Mouse (Mus musculus) heart, postnatal 0 days (tissue): Measurements from ENCODE around the gene Psmc3ip. TPM values are rescaled to one million over a fixed set of nuclear protein-coding genes. Genes with fewer than 3 reads are reported as not detected.

Experiments
- ATAC-seq: fragments of 200-750 bp; cut with Nextera tagmentation; 2 replicates; pipeline ENCODE4 v1.8.0; 2017; ENCODE audit warnings: low read depth, moderate number of reproducible peaks, moderate library complexity; ENCODE audit not compliant: insufficient read depth
- DNase-seq: peaks from one replicate; pipeline ENCODE4 v3.0.0-alpha.2; 2016; ENCODE audit warnings: low spot score
- H3K27ac ChIP-seq: fragments of 300-500 bp; sonication (generic); 2 replicates; pipeline ENCODE4 v1.5.1; 2014; ENCODE audit warnings: low read depth, mild to moderate bottlenecking
- H3K27me3 ChIP-seq: fragments of 300-500 bp; sonication (generic); 2 replicates; pipeline ENCODE4 v1.6.1; 2014; ENCODE audit warnings: low read length, mixed read lengths; ENCODE audit not compliant: control insufficient read depth, insufficient read depth
- H3K36me3 ChIP-seq: fragments of 300-500 bp; sonication (generic); replicated peaks from 2 replicates; pipeline ENCODE4 v1.6.1; 2014; ENCODE audit warnings: low read length, mixed read lengths; ENCODE audit not compliant: control insufficient read depth, insufficient read depth
- H3K4me1 ChIP-seq: fragments of 300-500 bp; sonication (generic); 2 replicates; pipeline ENCODE4 v1.6.1; 2014; ENCODE audit warnings: antibody characterized with exemption; ENCODE audit not compliant: control insufficient read depth, insufficient read depth
- H3K4me2 ChIP-seq: fragments of 300-500 bp; sonication (generic); 2 replicates; pipeline ENCODE4 v1.6.1; 2014; ENCODE audit warnings: low read depth, mild to moderate bottlenecking, low read length, moderate library complexity
- H3K4me3 ChIP-seq: fragments of 300-500 bp; sonication (generic); 2 replicates; pipeline ENCODE4 v1.5.1; 2014; ENCODE audit warnings: low read depth, low read length
- H3K9ac ChIP-seq: fragments of 300-500 bp; sonication (generic); replicated peaks from 2 replicates; pipeline ENCODE4 v1.6.1; 2014; ENCODE audit warnings: low read depth, low read length, mixed read lengths
- H3K9me3 ChIP-seq: fragments of 300-500 bp; sonication (generic); replicated peaks from 2 replicates; pipeline ENCODE4 v1.6.1; 2016; ENCODE audit warnings: low read length; ENCODE audit not compliant: control insufficient read depth
- CTCF ChIP-seq: IDR thresholded peaks from 2 replicates; pipeline ENCODE4 v1.5.1; 2016; ENCODE audit warnings: antibody characterized with exemption, control low read depth, low read depth
- EP300 ChIP-seq: IDR thresholded peaks from 2 replicates; pipeline ENCODE4 v1.6.1; 2016; ENCODE audit warnings: antibody characterized with exemption, low read depth
- WGBS: fragments of 180-500 bp; shearing (Covaris S2); extraction: QIAGEN DNeasy Blood & Tissue Kit; methylation state at CpG from one replicate; pipeline ENCODE4 v1.1.7; 2014; 5-methylcytosine and 5-hydroxymethylcytosine counted together
- polyA plus RNA-seq: library from polyadenylated mRNA; unstranded; fragments of >200 nt; fragmentation: Nextera tagmentation; extraction: Ambion mirVana; gene quantifications from 2 replicates; pipeline ENCODE4 v1.2.1, GENCODE M21; 2015
- total RNA-seq: library from RNA; depleted of rRNA; stranded (reverse); fragments of >200 nt; gene quantifications from 2 replicates; pipeline ENCODE4 v1.2.3, GENCODE M21; 2014; ENCODE audit warnings: low replicate concordance; rRNA removed

Psmc3ip gene
- total RNA-seq (1.2 and 7.3 TPM in 2 replicates), polyA plus RNA-seq (10.3 and 12.0 TPM in 2 replicates)

GRCm38 (mm10) chr11:101095314-101096024, at the start of gene Psmc3ip:
Psmc3ip (minus strand) TSS chr11:101095436.
- Histone ChIP-seq H3K4me2 (peak within 1 kb of the TSS; percentile 88), H3K9me3 (no peaks in the 10 kb centered on the region), H3K27ac (peak within 1 kb of the TSS; percentile 100), H3K36me3 (peaks cover 71% of the 10 kb centered on the region), H3K9ac (peak within 1 kb of the TSS; percentile 86), H3K27me3 (no peaks in the 10 kb centered on the region), H3K4me3 (peak within 1 kb of the TSS; percentile 79), H3K4me1 (no peaks in the 10 kb centered on the region; the same call in 1 of the 2 replicates)
- peak; percentile 96 for DNase-seq
- under 1% methylated on average over 43 of the region's 43 CpGs for whole genome bisulfite sequencing
- TF ChIP-seq CTCF (peak; percentile 72), EP300 (no peak)
- peak; percentile 95 for ATAC-seq

- TF ChIP-seq CTCF (no peak), EP300 (no peak)
- WGBS: 32% methylated on average over 19 of the region's 19 CpGs
- Histone ChIP-seq H3K36me3 (no peaks in the 10 kb centered on the region), H3K9me3 (no peaks in the 10 kb centered on the region), H3K4me3 (peak overlapping the region; percentile 33), H3K4me1 (0 out of 2 replicates have a peak, but pooled peaks cover 4% of the 10 kb centered on the region), H3K27ac (no peak overlapping the region), H3K9ac (no peak overlapping the region; the same call in 1 of the 2 replicates), H3K27me3 (no peaks in the 10 kb centered on the region), H3K4me2 (peak overlapping the region; percentile 53)
- DNase-seq (no peak), ATAC-seq (no peak)
These were observed 48.3 kb upstream of the Psmc3ip start for GRCm38 (mm10) chr11:101143338-101144225.

- 91% methylated on average over 10 of the region's 10 CpGs for WGBS
- H3K9ac ChIP-seq: no peak overlapping the region
- no peaks in the 10 kb centered on the region for H3K9me3 ChIP-seq
- no peak for ATAC-seq
- no peaks in the 10 kb centered on the region for H3K27me3 ChIP-seq
- H3K4me1 ChIP-seq: 0 out of 2 replicates have a peak, but pooled peaks cover 4% of the 10 kb centered on the region
- no peak overlapping the region for H3K4me2 ChIP-seq
- no peak overlapping the region for H3K27ac ChIP-seq
- DNase-seq: no peak
- no peaks in the 10 kb centered on the region for H3K36me3 ChIP-seq
- H3K4me3 ChIP-seq: no peak overlapping the region
- TF ChIP-seq CTCF: no peak
- no peak for TF ChIP-seq EP300
These were observed 47.2 kb upstream of the Psmc3ip start for GRCm38 (mm10) chr11:101142215-101142967.

GRCm38 (mm10) chr11:101141088-101141487, 45.9 kb upstream of the Psmc3ip start:
- TF ChIP-seq CTCF (no peak), EP300 (no peak)
- Histone ChIP-seq H3K4me2 (no peak overlapping the region), H3K9ac (no peak overlapping the region), H3K27me3 (no peaks in the 10 kb centered on the region), H3K4me1 (0 out of 2 replicates have a peak, but pooled peaks cover 4% of the 10 kb centered on the region), H3K27ac (0 out of 2 replicates have a peak overlapping the region, but pooled peaks have one; percentile 47), H3K36me3 (no peaks in the 10 kb centered on the region), H3K9me3 (no peaks in the 10 kb centered on the region), H3K4me3 (no peak overlapping the region)
- no peak for ATAC-seq
- WGBS: 86% methylated on average over 8 of the region's 8 CpGs
- no peak for DNase-seq
